Mouse (Mus musculus): ENCODE data around the gene Stoml2.
A peak's percentile ranks its signal among the peaks of the same experiment; 100 is the strongest.

Gene Stoml2

DNA sequence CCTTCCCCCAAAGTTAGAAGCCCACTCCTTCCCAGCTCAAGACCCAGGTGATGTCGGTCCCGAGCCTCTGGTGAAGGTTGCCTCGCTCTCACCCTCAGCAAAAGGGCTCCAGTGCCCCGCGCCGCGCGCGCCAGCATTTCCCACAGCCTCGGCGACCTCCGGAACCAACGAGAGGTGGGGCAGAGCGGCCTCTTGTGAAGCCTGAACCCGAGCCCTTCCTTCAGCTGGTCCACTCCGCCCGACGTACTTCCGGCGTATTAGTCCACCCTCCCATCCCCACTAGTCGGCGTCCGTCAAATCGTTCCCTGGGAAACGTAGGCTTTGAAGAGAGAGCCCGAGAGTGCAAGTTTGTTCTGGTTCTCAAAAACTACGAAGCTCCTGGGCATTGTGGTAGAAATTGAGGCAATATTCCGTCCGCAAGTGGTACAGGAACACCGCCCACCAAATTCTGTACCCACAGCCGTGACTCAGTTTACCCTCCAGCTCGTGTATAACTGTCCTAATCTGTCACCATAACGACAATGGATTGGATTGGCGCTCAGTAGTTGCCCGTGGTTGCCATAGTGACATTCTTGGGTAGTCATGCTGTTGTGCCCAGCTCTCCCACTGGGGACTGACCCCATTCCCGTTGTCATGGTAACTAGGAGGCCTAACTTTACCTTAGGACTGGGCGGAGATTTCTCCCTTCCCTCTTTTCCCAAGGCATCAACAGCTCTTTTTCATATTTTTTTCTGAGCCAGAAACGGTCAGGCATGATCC, at the start of gene Stoml2:
Stoml2 (minus strand) TSS at position 474 of the 759 bp plus-strand sequence.
- TF ChIP-seq GATA4 (IDR thresholded peaks at IDR 0.05; ENCODE audit: insufficient replicate concordance, low read length): peak; percentile 31; the same call in 1 of the 2 replicates

DNA sequence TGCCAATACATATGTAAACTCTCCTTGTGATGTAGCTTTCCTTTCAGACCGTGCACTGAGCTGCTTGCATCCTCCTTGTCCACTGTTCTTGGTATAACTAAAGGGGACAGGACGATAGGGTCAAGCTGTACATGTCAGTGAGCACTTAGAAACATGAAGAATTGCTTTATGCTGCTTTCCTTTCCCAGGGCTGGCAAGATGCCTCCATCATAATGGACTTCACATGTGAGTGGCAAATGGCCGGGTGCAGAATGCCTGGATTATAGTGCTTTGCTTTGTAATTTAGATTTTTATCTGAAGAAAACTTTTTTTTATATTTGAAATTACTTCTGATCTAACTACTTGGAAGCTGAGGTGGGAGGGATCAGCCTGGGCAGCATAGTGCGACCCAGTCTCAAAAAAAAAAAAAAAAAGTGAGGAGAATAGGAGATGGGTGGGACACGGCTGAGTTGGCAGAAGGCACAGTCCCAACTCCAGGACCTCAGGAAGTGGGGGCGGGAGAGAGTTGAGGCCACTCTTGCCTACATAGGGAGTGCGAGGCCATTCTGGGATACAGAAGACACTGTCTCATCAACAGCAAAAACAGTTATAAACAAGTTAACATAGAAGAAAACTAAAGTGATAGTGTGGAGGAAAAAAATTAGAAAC, 46.7 kb upstream of the Stoml2 start:
- no peak for TF ChIP-seq GATA4 (IDR thresholded peaks at IDR 0.05; ENCODE audit: insufficient replicate concordance, low read length)

DNA sequence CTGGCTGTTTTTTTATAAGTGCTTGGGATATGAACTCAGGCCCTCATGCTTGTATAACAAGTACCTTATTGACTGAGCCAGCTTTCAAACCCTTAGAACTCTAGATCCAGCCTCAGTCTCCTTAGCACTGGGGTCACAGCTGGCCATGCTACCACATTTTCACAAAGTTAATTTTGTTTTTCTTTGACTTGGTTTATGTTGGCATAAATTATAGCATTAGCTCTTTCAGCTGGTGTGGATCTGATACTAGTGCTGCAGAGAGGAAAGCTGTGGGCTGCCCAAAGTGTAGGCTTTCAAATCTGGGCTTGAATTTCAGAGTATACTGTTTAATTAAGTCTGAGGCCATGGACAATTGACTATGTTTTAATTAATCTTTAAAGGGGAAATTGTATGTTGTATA, 43.4 kb upstream of the Stoml2 start:
- TF ChIP-seq GATA4 (IDR thresholded peaks at IDR 0.05; ENCODE audit: insufficient replicate concordance, low read length): no peak

DNA sequence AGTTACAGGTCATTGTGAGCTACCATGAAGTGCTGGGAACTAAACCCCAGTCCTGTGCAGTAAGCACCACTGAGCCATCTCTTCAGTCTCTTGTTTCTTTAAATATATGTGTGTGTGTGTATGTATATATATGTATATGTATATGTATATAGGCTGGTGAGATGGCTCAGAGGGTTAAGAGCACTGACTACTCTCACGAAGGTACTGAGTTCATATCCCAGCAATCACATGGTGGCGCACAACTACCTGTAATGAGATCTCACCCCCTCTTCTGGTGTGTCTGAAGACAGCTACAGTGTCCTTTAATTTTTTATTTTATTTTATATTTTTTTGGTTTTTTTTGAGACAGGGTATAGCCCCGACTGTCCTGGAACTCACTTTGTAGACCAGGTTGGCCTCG, 34.0 kb upstream of the Stoml2 start:
- no peak for TF ChIP-seq GATA4 (IDR thresholded peaks at IDR 0.05; ENCODE audit: insufficient replicate concordance, low read length)

DNA sequence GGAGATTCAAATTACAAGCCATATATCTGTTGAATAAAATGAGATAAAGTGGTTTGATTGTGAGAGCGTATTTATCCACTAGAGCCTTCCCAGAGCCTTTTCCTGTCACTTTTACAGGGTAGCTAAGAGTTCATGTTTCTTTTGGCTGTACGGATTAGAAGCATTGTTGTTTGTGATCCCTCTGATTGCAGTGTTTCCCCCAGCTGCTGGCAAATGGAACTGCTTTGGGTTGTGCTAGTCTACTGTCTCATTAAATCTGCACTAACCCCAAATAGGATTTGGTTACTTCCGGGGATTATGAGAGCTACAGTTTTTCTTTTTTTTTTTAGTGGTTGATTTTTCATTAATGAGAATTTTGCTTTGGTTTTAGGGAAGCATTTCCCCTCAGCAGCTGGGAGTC, 28.8 kb upstream of the Stoml2 start:
- TF ChIP-seq GATA4 (IDR thresholded peaks at IDR 0.05; ENCODE audit: insufficient replicate concordance, low read length): peak; percentile 26; the same call in 1 of the 2 replicates

DNA sequence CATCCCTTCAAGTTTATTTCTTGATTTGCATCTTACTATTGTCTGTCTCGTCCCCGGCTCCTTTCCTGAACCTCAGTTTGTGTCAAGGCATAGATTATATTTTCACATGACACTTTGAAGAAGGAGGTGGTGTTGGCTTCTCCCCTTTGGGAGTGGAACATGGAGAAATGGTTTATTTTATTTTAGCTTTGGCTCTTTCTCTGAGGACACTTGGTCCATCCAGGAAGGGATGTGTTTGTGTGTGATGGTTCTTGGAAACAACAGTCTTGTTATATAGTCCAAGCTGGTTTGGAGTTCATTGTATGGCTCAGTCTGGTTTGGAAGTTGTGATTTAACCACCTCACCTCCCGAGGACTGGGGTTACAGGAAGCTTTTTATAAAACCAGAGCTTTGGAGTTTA, 28.2 kb upstream of the Stoml2 start:
- TF ChIP-seq GATA4 (IDR thresholded peaks at IDR 0.05; ENCODE audit: insufficient replicate concordance, low read length): no peak

DNA sequence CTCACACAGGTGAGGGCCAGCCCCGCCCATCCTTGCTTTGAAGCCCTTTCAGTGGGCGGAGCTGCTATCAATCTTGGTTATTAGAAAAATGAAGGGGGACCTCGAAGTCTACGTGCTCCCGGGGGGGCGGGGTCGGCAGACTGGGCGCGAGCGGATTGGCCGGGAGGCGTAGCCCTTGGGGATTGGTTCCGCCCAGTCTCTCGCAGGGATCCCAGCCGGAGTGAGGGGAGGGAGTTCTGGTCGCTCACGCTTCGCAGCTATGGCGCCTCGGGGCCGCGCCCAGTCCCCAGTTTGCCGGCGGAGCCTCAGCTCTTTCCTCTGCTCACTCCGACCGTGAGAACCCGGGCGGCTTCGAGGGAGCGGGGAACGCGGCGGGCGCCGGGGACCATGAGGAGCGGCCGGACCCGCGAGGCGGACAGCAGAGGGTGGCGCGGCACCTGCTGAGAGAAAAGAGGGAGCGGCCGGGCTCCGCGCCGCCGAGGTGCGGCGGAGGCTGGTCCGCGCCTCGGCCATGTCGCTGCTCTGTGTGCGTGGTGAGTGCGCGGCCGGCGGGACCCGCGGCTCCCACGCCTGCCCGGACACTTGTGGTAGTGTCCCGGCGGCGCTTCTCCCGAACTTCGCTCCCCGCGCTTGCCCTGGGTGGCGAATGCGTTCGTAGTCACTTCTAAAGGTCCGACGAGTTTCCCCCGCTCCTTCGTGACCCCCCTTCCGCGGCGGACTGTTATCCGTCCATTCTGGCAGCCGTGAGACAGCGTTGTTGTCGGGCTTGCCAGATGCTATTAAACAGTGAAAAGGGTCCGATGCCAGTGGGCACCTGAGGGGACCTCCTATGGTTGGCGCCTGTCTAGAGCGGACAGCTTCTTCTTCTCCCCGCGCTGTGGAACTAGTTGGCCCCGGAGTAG, 27.5 kb upstream of the Stoml2 start, which contains the start of gene Unc13b:
Unc13b (plus strand) TSS at position 201 of the 902 bp plus-strand sequence.
- no peak for TF ChIP-seq GATA4 (IDR thresholded peaks at IDR 0.05; ENCODE audit: insufficient replicate concordance, low read length)

DNA sequence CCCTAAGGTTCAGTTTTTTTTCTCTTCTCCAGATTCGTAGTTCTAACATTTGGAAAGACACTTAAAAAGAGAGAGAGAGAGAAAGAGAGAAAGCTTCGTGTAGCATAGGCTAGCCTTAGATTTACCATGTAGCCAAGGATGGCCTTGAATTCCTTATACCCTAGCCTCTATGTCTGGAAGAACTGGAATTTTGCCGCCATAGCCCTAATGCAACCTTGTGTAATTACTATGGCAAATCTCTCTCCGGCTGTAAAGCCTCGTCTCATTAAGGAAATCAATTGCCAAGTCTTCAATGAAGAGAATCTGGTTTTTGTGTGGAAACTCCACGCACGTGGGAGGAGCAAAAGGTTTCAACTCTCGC, 26.9 kb upstream of the Stoml2 start:
- TF ChIP-seq GATA4 (IDR thresholded peaks at IDR 0.05; ENCODE audit: insufficient replicate concordance, low read length): no peak

DNA sequence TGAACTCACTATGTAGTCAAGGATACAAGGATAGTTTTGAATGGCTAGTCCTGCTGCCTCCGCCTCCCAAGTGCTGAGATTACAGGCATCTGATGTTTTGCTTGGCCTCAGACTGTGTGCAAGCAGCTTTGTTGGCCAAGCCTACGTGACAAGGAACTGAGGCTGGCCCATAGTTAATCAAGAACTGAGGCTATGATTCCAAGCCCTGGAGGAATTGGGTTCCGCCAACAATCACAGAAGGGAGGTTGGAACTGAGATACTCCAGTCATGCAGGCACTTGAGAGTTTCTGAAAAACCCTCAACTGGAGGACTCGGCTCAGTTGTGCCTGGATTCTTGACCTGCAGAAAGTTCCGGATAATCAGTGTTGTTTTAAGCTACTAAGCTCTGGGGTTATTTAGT, 26.1 kb upstream of the Stoml2 start:
- no peak for TF ChIP-seq GATA4 (IDR thresholded peaks at IDR 0.05; ENCODE audit: insufficient replicate concordance, low read length)

DNA sequence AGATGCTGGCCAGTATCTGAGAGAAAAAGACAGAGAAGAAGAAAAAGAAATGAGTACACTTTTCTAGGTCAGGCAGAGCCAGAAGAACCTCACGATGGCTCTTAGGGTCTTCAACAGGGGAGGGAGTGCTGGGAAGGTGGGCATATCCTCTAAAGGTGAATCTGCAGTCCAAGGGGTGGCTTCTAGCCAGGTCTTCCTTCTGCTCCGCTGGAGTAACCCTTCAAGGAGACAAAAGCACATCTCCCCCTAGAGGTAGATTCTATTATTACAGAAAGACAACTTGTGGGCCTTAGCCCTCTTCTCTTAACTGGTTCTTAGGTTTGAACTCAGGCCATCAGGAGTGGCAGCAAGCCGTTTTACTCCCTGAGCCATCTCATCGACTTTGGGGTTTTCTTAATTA, 21.1 kb upstream of the Stoml2 start:
- no peak for TF ChIP-seq GATA4 (IDR thresholded peaks at IDR 0.05; ENCODE audit: insufficient replicate concordance, low read length)

DNA sequence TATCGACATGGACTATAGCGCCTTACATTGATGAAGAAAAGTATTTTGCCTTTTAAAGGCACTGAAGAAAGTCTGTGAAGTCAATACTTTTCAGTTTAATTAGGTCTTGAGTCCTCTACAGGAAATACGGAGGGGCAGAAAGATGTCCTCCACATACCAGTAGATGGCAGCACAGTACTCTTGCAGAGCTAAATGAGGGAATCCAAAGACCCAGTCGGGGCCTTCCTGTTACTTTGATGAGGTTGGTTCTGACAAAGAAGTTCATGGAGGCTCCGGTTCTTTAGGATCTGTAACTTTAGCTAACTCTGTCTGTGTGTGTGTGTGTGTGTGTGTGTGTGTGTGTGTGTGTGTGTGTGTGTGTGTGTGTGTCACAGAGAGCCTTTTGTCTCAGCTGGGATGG, 15.7 kb upstream of the Stoml2 start:
- TF ChIP-seq GATA4 (IDR thresholded peaks at IDR 0.05; ENCODE audit: insufficient replicate concordance, low read length): no peak

DNA sequence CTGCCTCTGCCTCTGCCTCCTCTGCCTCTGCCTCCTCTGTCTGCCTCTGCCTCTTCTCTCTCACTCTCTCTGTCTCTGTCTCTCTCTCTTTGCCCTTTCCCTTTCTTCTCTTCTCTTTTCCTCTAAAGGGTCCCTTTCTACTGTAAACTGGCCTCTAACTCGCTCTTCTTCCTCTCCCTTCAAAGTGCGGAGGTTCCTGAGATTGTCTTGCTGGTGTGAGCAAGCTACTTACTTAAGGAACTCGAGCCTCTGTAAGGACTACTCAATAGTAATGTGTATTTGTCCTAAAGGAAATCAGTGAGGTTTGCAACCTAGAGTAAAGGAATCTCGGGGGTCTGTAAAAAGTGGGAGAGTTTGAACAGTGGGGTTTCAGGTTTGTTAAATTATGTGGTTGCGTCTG, 15.1 kb upstream of the Stoml2 start:
- TF ChIP-seq GATA4 (IDR thresholded peaks at IDR 0.05; ENCODE audit: insufficient replicate concordance, low read length): no peak

DNA sequence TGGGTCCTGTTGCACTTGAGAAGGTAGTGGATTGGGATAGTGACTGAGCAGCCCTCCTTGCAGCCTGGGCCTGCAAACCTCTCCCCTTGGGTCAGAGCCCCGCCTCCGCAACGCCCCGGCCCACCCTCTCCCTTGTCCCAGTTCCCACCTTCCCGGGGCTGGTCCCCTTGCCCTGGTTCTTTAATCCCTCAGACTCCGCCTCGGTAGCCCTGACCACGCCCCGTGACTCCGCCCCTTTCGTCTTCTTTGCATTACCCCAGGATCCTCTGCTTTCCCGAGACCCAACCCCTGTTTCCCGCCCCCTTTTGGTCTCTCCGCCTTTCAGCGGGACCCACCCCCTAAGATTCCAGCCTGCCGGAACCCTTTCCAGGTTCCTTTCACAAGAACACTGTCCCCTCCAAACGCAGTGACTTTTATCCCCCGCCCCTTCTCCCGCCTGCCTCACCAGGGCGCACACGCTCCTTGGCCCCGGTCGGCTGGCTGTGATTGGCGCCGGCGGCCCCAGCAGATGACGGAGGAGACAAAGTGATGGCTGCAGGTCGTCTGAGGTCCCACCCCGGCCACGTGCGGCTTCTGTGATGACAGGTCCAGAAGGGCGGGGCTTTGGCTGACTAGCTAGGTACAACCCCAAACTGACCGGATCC, 14.3 kb upstream of the Stoml2 start, which contains the start of gene Fam214b:
Fam214b (minus strand) TSS at position 562 of the 644 bp plus-strand sequence.
- TF ChIP-seq GATA4 (IDR thresholded peaks at IDR 0.05; ENCODE audit: insufficient replicate concordance, low read length): no peak; the same call in 1 of the 2 replicates

DNA sequence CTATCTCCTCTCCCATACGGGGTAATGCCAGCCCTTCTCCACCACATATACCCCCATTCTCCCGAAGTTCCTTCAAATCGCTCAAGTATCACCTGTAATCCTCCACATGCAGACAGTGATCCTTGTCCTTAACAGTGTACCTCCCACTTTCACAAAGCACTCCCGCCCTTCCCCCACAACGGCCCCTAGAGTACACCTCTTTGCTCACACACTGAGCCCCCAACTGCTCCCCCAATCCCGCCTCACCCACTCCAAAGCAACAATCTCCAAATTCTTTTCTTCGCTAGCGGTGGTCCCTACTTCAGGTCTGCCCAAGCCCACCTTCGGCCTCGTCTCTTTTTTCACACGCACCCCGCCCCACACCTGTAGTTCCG, 13.8 kb upstream of the Stoml2 start:
- no peak for TF ChIP-seq GATA4 (IDR thresholded peaks at IDR 0.05; ENCODE audit: insufficient replicate concordance, low read length)

DNA sequence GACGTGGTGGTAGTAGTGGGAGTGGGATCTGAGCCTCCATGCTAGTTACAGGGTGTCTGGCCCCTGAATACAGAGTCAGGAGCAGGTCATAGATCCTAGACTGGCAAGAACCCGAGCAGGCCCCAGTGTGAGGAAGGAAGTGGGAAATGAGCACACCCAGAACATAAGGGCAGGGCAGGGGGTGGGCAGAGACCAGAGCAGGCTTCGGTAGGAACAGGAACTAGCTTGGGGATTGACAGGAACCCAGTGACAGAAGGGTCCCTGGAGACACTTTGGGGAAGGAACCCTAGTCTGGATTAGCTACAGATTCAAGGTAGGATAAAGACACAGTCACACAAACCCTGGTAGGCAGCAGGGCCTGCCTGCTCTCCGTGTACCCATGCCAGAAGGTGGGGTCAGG, 13.2 kb upstream of the Stoml2 start:
- TF ChIP-seq GATA4 (IDR thresholded peaks at IDR 0.05; ENCODE audit: insufficient replicate concordance, low read length): no peak

Measured in liver, adult (tissue).